Mouse (Mus musculus) retina, postnatal 7 days (tissue): ENCODE results near the gene Adgrl3.

Source experiments
- DNase-seq: peaks from one replicate; pipeline ENCODE4 v3.0.0-alpha.2; 2012; ENCODE audit warnings: low read depth, low spot score

Adgrl3 gene

GRCm38 (mm10) chr5:81832679-81833078 lies 812.7 kb downstream of the Adgrl3 start:
- DNase-seq = no peak

DNA sequence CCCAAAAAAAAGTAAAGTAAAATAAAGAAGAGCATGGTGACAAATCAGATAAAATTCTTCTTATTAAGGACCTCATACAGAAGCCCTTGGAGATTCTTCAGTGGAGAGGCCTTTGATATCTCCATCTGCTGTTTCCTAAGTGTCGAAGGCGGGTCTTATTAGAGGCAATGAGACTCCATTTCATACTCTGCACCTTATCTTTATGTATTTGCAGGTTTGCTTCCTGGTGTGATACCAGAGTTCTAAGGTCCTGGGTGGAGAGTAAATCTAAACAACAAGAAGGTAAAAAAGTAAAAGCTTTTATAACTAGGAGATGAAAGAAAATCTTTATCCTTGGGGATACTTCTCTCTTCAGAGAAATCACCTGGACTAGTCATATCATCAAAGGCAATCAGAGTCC lies 817.9 kb downstream of the Adgrl3 start:
- DNase-seq = no peak

DNA sequence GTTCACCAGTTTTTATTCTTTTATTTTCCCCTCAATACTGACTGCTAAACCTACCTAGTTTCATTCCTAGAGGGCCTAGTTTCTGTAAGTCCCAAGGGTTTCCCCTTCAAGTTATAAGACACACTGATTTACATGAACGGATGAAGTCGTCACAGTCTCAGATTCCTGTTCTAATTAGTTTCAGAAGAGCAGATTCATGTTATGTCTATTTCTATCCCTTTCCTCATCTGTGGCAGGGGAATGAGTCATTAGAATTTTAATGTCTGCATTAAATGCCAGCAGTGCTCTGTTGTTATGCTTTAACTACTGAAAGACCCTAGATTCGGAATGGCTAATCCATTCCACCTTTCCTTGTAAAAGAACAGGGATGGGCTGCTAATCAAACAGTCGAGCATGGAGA lies 823.9 kb downstream of the Adgrl3 start:
- DNase-seq = no peak

- no peak for DNase-seq
Observed at GRCm38 (mm10) chr5:81870336-81870735, 850.4 kb downstream of the Adgrl3 start.
